Mouse (Mus musculus) spleen, postnatal 10 days (tissue): ENCODE data around the gene Crlf1.

ENCODE experiments used
- DNase-seq, 2 experiments: peaks; one replicate each; pipeline ENCODE4 v3.0.0; 2021 to 2022; ENCODE audit warnings: low spot score in 2 of 2

The Crlf1 gene

GRCm38 (mm10) chr8:70522592-70523403 is 29.8 kb downstream of the Crlf1 start:
- peak; percentile 92 to 96 for DNase-seq

DNA sequence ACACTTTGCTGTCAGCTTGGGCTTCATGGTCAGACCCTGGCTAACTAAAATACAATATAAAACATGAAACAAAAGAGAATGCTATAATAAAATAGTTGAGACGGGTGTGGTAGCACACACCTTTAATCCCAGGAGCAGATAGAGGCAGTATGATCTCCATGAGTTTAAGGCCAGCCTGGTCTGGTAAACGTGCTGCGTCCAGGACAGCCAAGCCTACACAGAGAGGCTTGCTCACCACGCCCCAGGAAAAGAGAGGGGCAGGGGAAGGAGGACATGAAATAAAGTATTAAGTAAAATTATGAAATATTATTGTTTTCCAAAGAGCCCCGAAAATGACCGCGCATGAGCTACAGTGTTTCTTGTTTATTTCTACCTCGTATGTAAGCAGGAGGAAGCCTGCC is 34.2 kb downstream of the Crlf1 start:
- DNase-seq = peak in 1 of 2 experiments; percentile 59

- peak; percentile 98 to 100 for DNase-seq
Observed at GRCm38 (mm10) chr8:70527512-70528181, 34.7 kb downstream of the Crlf1 start, which contains the start of the genes Fkbp8 and Kxd1. Gene Fkbp8 (plus strand): TSS chr8:70527724. Gene Kxd1 (minus strand): TSS chr8:70527956.

- DNase-seq = no peak
Observed at GRCm38 (mm10) chr8:70528182-70528797, 35.3 kb downstream of the Crlf1 start.

- no peak for DNase-seq
Observed at GRCm38 (mm10) chr8:70529299-70529698, 36.3 kb downstream of the Crlf1 start.

DNA sequence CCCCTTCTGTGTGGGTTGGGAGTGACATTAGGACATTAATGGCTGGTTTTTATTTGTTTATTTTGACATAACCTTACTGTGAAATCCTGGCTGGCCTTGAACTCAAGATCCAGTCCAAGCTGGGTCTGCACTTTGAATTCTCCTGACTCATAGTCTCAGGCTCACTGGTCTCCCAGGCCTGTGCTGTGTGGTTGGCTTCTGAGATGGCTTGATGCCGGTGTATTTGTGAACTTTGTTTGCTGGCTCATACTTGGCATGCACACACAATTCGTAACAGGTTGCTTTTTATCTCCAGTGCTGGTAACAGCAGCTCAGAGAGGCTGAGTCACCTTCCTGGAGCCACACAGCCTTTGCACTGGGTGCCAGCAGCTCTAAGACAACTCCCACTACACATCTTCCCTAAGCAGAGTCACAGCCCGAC is 36.8 kb downstream of the Crlf1 start:
- no peak for DNase-seq

- peak in 1 of 2 experiments; percentile 54 for DNase-seq
Observed at GRCm38 (mm10) chr8:70530314-70530713, 37.4 kb downstream of the Crlf1 start.

DNA sequence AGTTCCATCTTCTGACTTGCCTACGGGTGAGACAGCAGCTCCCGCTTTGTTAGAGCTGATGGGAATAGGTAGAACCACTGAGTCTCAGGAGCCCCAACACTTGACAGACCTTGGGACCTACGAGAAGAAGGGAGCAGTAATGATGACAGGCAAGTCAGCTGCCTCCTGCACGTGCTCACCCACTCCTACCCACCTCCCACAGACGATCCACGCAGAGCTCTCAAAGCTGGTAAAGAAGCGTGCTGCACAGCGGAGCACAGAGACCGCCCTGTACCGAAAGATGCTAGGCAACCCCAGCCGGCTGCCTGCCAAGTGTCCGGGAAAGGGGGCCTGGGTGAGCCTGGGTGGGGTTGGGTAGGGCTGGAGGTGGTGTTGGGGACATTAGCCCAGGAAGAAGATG is 41.3 kb downstream of the Crlf1 start:
- DNase-seq = no peak

- DNase-seq = no peak
Observed at GRCm38 (mm10) chr8:70535221-70535620, 42.3 kb downstream of the Crlf1 start.

- no peak for DNase-seq
Observed at GRCm38 (mm10) chr8:70535701-70536100, 42.7 kb downstream of the Crlf1 start.

DNA sequence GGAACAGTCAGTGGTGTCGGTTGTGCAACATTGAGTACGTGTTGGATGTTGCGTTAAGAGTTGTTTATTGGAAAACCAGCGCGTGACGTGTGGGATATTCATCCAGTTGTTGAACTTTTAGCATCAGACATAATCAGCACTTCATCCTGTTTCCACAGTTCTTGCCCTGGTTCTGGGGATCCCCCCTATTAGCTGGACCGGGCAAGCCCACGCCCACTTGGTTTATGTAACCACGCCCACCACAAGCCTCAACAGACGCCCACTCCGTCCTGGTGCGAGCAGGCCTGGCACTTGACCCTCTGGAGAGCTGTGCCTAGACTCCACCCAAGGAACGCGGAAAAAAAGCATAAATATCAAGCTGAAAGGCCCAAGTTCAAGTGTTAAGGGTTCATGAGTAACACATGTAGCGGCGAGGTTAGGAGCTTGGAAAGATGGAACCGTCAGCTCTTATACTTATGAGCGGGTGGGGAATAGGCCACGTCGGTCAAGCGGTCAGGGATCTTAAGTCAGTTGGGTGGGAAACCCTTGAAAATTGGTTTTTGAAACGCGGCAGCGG is 45.1 kb downstream of the Crlf1 start:
- peak in 1 of 2 experiments; percentile 69 for DNase-seq

GRCm38 (mm10) chr8:70538633-70539076 is 45.7 kb downstream of the Crlf1 start:
- peak; percentile 99 to 100 for DNase-seq

- peak; percentile 98 to 100 for DNase-seq
Observed at GRCm38 (mm10) chr8:70539077-70539813, 46.3 kb downstream of the Crlf1 start, which contains the start of gene Ell. Gene Ell (plus strand): TSS chr8:70539457.

DNA sequence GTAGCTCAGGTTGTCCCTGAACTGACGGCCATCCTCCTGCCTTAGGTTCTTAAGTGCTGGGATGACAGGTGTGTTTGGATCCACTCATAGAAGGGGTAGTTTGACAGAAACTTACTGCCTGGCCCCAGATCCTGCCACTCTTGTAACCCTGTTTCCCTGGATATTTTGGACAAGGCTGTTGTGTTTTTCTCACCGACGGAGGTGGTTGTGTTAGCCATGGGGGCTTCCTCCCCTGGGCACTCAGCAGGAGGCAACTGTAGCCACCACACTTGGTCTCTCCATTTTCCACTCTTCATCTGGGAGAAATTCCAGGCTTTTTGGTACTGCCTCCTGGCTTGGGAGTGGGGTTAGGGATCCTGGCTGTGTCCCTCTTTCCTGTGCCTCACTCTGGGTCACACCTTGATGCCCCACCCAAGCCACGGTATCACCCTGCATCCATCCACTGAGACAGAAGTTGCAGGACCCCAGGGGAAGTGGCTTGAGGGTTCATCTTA is 47.1 kb downstream of the Crlf1 start:
- DNase-seq = peak; percentile 36 to 38

GRCm38 (mm10) chr8:70540507-70541071 is 47.6 kb downstream of the Crlf1 start:
- DNase-seq = no peak

DNA sequence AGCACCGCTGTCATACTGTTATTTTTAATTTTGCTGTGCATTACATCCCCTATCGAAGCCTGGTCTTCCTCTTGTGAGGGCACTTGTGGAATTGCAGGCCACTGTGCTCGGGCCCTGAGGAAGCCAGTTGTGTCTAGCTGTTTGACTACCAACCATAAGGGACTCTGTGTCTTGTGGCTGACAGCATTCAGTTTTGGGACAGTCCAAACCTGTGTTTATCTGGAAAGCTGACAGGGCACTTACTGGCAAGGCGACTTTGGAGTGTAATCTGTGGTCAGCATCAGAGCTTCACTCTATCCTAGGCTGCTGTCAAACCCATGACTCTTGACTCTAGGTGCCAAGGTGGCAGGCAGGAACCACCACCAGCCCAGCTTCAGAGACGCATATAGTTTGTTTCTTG is 48.1 kb downstream of the Crlf1 start:
- DNase-seq = no peak

DNA sequence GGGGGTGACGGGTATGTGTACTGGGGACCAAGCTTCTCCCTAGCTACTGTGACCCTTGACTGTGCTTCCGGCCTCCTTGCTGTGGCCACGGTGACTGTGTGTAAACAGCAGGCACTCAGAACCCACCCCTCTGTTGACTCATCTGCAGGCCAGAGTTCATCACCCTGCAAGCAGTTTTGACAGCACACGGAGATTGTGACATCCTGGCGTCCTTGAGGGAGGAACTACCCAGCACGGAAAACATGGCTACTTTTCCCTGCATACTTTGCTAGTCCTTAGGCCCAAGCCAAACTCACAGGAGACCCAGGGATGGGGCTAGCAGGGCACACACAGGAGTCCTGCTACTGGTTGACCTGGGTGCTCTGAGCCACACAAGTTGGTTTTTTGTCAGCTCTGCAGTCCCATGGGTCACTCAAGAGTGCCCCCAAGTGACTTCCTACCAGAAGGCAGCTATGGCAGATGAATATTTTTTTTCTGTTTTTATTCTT is 51.3 kb downstream of the Crlf1 start:
- DNase-seq = peak in 1 of 2 experiments; percentile 56

DNA sequence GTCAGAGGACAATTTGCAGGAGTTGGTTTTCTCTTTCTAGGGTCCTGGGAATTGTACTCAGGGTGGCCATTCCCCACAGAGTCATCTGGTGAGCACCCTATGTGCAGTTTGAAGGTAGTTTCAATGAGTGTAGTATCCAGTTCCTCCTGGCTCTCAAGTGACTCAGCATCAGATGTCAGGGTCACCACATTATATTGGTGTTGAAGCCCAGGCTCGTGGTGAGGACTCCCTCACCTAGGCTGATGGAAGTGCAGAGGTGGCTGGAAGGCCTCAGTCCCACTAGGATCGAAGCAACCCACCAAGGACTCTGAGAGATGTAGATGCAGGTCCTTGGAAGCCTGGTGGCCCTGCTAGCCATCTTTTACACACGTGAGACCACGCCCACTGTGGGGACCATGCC is 53.5 kb downstream of the Crlf1 start:
- no peak for DNase-seq

DNA sequence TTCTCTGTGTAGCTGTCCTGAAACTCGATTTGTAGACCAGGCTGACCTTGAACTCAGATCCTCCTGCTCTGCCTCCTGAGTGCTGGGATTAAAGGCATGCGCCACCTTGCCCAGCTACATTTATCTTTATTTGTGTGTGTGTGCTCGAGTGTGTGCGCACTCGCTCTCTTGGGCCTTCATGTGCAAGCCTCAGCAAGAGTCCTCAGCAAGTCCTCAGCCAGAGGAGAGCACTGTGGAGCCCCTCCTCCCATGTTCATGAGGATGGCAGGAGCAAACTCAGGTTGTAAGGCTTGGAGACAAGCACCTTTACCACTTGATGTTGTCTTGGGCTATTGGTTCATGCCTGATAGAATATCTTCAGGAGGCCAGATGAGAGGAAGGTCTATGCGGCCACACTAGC is 54.8 kb downstream of the Crlf1 start:
- DNase-seq = no peak

DNA sequence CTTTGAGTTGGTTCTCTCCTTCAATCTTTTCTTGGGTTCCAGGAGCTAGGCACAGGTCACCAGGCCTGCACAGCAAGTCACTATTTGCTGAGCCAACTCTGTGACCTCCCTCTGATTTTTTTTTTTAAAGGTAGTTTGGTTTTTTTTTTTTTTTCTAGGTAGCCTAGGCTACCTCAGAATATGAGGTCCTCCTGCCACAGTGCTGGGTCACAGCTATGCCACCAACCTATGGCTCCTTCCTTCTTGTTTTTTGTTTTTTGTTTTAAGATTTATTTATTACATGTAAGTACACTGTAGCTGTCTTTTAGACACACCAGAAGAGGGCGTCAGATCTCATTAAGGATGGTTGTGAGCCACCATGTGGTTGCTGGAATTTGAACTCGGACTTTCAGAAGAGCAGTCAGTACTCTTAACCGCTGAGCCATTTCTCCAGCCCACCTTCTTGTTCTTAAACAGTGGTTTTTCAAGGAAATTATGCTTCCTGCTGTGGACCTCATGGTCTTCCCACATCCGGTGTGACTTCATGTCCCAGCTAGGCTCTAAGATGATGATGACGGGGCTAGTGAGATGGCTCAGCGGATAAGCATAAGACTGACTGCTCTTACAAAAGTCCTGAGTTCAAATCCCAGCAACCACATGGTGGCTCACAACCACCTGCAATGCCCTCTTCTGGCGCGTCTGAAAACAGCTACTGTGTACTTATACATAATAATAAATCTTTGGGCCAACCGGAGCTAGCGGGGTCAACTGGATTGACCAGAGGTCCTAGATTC is 56.6 kb downstream of the Crlf1 start:
- no peak for DNase-seq
